Mouse (Mus musculus) embryonic facial prominence, embryonic 13.5 days (tissue): ENCODE measurements around the gene Mapkapk5. TPM values are rescaled to one million over a fixed set of nuclear protein-coding genes. Genes with fewer than 3 reads are reported as not detected.

Source experiments
- ATAC-seq: fragments of 200-750 bp; cut with Nextera tagmentation; 2 replicates; pipeline ENCODE4 v1.8.0; 2017; ENCODE audit warnings: low read depth; ENCODE audit not compliant: insufficient number of reproducible peaks, insufficient read depth, low FRiP score, low TSS enrichment
- H3K27ac ChIP-seq: fragments of 300-500 bp; sonication (generic); 2 replicates; pipeline ENCODE4 v1.5.1; 2015; ENCODE audit warnings: moderate library complexity, mild to moderate bottlenecking, inconsistent platforms
- H3K27me3 ChIP-seq: fragments of 300-500 bp; sonication (generic); 2 replicates; pipeline ENCODE4 v1.6.1; 2015; ENCODE audit warnings: mild to moderate bottlenecking, inconsistent platforms
- H3K36me3 ChIP-seq: fragments of 300-500 bp; sonication (generic); 2 replicates; pipeline ENCODE4 v1.6.1; 2015; ENCODE audit warnings: mild to moderate bottlenecking, inconsistent platforms
- H3K4me1 ChIP-seq: fragments of 300-500 bp; sonication (generic); 2 replicates; pipeline ENCODE4 v1.6.1; 2015; ENCODE audit warnings: inconsistent platforms
- H3K4me2 ChIP-seq: fragments of 300-500 bp; sonication (generic); 2 replicates; pipeline ENCODE4 v1.6.1; 2015; ENCODE audit warnings: moderate library complexity, mild to moderate bottlenecking, inconsistent platforms
- H3K4me3 ChIP-seq: fragments of 300-500 bp; sonication (generic); 2 replicates; pipeline ENCODE4 v1.5.1; 2015; ENCODE audit warnings: mild to moderate bottlenecking, inconsistent platforms
- H3K9ac ChIP-seq: fragments of 300-500 bp; sonication (generic); 2 replicates; pipeline ENCODE4 v1.6.1; 2015; ENCODE audit warnings: mild to moderate bottlenecking, inconsistent platforms
- H3K9me3 ChIP-seq: fragments of 300-500 bp; sonication (generic); 2 replicates; pipeline ENCODE4 v1.6.1; 2016; ENCODE audit warnings: inconsistent platforms
- WGBS: fragments of 180-500 bp; shearing (Covaris S2); methylation state at CpG from one replicate; pipeline ENCODE4 v1.1.7; 2015; ENCODE audit warnings: mixed read lengths; 5-methylcytosine and 5-hydroxymethylcytosine counted together
- polyA plus RNA-seq: library from polyadenylated mRNA; unstranded; fragments of >200 nt; fragmentation: Nextera tagmentation; extraction: Ambion mirVana; gene quantifications from 2 replicates; pipeline ENCODE4 v1.2.1, GENCODE M21; 2015

The Mapkapk5 gene
- 49.4 and 55.2 TPM in 2 replicates for polyA plus RNA-seq

- peak; percentile 94 for ATAC-seq
- Histone ChIP-seq H3K27me3 (no peaks in the 10 kb centered on the region), H3K27ac (peak within 1 kb of the TSS; percentile 96), H3K4me2 (peak within 1 kb of the TSS; percentile 91), H3K9me3 (no peaks in the 10 kb centered on the region), H3K9ac (peak within 1 kb of the TSS; percentile 99), H3K36me3 (no peaks in the 10 kb centered on the region), H3K4me1 (peaks cover 17% of the 10 kb centered on the region), H3K4me3 (peak within 1 kb of the TSS; percentile 100)
- 2% methylated on average over 54 of the region's 55 CpGs for WGBS
These were observed at the start of gene Mapkapk5 for GRCm38 (mm10) chr5:121545793-121546529. Mapkapk5 (minus strand) TSS chr5:121545905.

- H3K4me1 ChIP-seq, result peaks cover 26% of the 10 kb centered on the region
These were observed 49.1 kb upstream of the Mapkapk5 start for GRCm38 (mm10) chr5:121594714-121595313.

DNA sequence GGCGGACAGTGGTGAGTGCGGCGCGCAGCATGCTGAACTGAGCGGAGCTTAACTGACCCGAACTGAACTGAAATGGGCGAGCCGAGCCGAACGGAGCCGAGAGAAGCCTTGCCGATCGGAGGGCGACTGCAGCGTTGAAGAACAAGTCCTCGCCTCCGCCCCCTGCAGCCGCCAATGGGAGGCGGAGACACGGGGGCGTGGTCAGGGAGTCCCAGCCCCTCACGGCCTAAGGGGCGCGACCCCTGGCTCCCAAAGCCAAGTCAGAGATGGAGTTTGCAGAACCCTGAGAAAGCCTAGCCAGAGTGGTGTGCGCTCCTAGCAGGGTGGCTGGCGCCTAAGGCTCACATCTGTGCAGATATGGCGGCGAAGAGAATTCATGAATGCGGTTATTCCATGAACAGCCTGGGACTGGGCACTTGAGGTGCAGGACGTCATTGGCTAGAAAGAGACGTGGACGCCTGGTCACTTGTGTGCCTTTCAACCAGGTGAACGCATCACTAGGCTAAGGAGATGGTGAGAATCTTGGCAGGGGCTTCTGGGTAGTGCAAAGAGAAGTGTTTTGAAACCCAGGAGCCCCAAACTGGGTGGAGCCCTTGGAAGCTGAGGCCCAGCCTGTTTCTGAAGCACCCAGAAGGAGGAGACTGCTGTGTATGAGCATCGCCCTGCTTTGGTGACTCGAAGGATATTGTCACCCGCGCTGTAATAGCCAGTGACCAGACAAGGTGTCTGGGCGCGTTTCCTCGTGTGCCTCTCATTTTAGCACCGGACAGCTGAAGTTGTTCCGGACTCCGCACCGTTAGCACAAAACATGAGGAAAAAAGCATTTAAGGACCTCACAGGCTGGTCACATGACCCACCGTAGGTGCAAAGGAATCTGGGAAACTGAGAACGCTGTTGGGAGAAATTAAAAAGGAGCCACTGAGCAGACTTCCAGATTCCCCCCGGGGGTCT, 48.0 kb upstream of the Mapkapk5 start, which contains the start of gene Aldh2:
TSS of gene Aldh2 (minus strand) at position 374 of the 951 bp plus-strand sequence.
- Histone ChIP-seq H3K4me1 (peaks cover 26% of the 10 kb centered on the region), H3K4me3 (peak within 1 kb of the TSS; percentile 76), H3K9me3 (no peaks in the 10 kb centered on the region), H3K27me3 (no peaks in the 10 kb centered on the region), H3K27ac (peak within 1 kb of the TSS; percentile 89), H3K36me3 (0 out of 2 replicates have a peak, but pooled peaks cover 6% of the 10 kb centered on the region), H3K9ac (peak within 1 kb of the TSS; percentile 78), H3K4me2 (peak within 1 kb of the TSS; percentile 75)
- ATAC-seq, result peak; percentile 85
- WGBS, result 2% methylated on average over 47 of the region's 47 CpGs

More at GRCm38 (mm10) chr5:121594714-121595313, 49.1 kb upstream of the Mapkapk5 start:
- WGBS, result 81% methylated on average over 6 of the region's 6 CpGs
- ATAC-seq, result no peak
- Histone ChIP-seq H3K27me3 (no peaks in the 10 kb centered on the region), H3K9me3 (no peaks in the 10 kb centered on the region), H3K4me3 (no peak overlapping the region), H3K36me3 (0 out of 2 replicates have a peak, but pooled peaks cover 6% of the 10 kb centered on the region), H3K9ac (no peak overlapping the region), H3K4me2 (peak overlapping the region; percentile 75), H3K27ac (peak overlapping the region; percentile 89)

GRCm38 (mm10) chr5:121592816-121593407, 47.2 kb upstream of the Mapkapk5 start:
- H3K4me1 ChIP-seq, result peaks cover 26% of the 10 kb centered on the region
- peak overlapping the region; percentile 78 for H3K9ac ChIP-seq
- peak overlapping the region; percentile 75 for H3K4me2 ChIP-seq
- 2% methylated on average over 33 of the region's 33 CpGs for WGBS
- 0 out of 2 replicates have a peak, but pooled peaks cover 6% of the 10 kb centered on the region for H3K36me3 ChIP-seq
- ATAC-seq, result 0 out of 2 replicates have a peak, but pooled peaks have one; percentile 37
- no peaks in the 10 kb centered on the region for H3K27me3 ChIP-seq
- H3K27ac ChIP-seq, result peak overlapping the region; percentile 89
- H3K4me3 ChIP-seq, result peak overlapping the region; percentile 76
- H3K9me3 ChIP-seq, result no peaks in the 10 kb centered on the region

DNA sequence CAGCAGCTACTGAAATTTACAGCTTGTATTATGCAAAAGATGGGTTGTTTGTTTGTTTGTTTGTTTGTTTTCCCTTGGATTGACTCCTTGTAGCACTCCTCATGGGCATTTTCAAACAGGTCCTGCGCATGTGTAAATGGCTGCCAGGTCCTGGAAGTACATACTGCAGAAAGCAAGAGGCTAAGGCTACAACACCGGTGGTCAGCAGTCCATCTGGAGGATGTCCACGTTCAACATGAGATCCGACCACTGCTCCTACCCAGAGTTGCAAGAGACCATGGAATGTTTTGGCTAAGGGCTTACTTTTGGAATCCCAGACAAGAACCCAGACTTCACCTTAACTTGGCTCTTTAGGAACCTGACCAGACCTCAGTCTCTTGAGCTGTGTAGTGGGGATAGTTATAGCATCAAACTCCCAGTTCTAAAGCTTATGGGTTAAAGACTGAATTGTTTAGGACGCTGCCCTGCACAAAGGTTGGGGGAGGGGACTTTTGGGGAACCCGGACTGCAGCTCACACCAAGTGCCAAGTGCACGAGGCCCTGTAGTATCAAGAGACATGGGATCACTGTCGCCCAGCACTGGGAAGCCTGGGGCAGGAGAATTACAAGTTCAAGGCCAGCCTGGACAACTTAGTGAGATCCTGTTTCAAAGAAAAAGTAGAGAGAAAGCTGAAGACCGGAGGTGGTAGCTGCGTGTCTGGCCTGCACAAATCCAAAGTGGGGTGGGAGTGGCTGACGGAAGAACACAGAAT, 46.5 kb upstream of the Mapkapk5 start:
- Histone ChIP-seq H3K27ac (no peak overlapping the region), H3K9ac (peak overlapping the region; percentile 78; the same call in 1 of the 2 replicates), H3K36me3 (0 out of 2 replicates have a peak, but pooled peaks cover 6% of the 10 kb centered on the region), H3K4me1 (peaks cover 29% of the 10 kb centered on the region), H3K27me3 (no peaks in the 10 kb centered on the region), H3K4me3 (peak overlapping the region; percentile 76), H3K9me3 (no peaks in the 10 kb centered on the region), H3K4me2 (peak overlapping the region; percentile 75)
- 53% methylated on average over 11 of the region's 11 CpGs for WGBS
- no peak for ATAC-seq

GRCm38 (mm10) chr5:121591417-121592063, 45.8 kb upstream of the Mapkapk5 start:
- Histone ChIP-seq H3K9me3 (no peaks in the 10 kb centered on the region), H3K4me3 (0 out of 2 replicates have a peak overlapping the region, but pooled peaks have one; percentile 76), H3K4me2 (peak overlapping the region; percentile 75; the same call in 1 of the 2 replicates), H3K9ac (no peak overlapping the region), H3K36me3 (0 out of 2 replicates have a peak, but pooled peaks cover 6% of the 10 kb centered on the region), H3K4me1 (peaks cover 36% of the 10 kb centered on the region), H3K27ac (no peak overlapping the region), H3K27me3 (no peaks in the 10 kb centered on the region)
- WGBS, result 78% methylated on average over 11 of the region's 11 CpGs
- ATAC-seq, result no peak

- WGBS, result 84% methylated on average over 6 of the region's 6 CpGs
- Histone ChIP-seq H3K4me1 (peaks cover 40% of the 10 kb centered on the region), H3K4me2 (no peak overlapping the region), H3K4me3 (no peak overlapping the region), H3K9me3 (no peaks in the 10 kb centered on the region), H3K27me3 (no peaks in the 10 kb centered on the region), H3K27ac (no peak overlapping the region), H3K36me3 (0 out of 2 replicates have a peak, but pooled peaks cover 6% of the 10 kb centered on the region), H3K9ac (no peak overlapping the region)
- ATAC-seq, result no peak
These were observed 44.2 kb upstream of the Mapkapk5 start for GRCm38 (mm10) chr5:121589928-121590327.

- no peaks in the 10 kb centered on the region for H3K27me3 ChIP-seq
- no peak overlapping the region for H3K9ac ChIP-seq
- no peak overlapping the region for H3K4me3 ChIP-seq
- no peak overlapping the region; the same call in 1 of the 2 replicates for H3K27ac ChIP-seq
- no peak for ATAC-seq
- no peaks in the 10 kb centered on the region for H3K9me3 ChIP-seq
- H3K36me3 ChIP-seq, result 0 out of 2 replicates have a peak, but pooled peaks cover 6% of the 10 kb centered on the region
- no peak overlapping the region for H3K4me2 ChIP-seq
- H3K4me1 ChIP-seq, result peaks cover 34% of the 10 kb centered on the region
- WGBS, result 62% methylated on average over 6 of the region's 6 CpGs
These were observed 40.8 kb upstream of the Mapkapk5 start for GRCm38 (mm10) chr5:121586400-121587039.

- no peak for ATAC-seq
- Histone ChIP-seq H3K36me3 (peaks cover 9% of the 10 kb centered on the region), H3K4me1 (peaks cover 30% of the 10 kb centered on the region), H3K27me3 (no peaks in the 10 kb centered on the region), H3K9ac (no peak overlapping the region), H3K9me3 (no peaks in the 10 kb centered on the region), H3K4me2 (no peak overlapping the region), H3K27ac (no peak overlapping the region), H3K4me3 (no peak overlapping the region)
- WGBS, result 87% methylated on average over 5 of the region's 5 CpGs
These were observed 40.0 kb upstream of the Mapkapk5 start for GRCm38 (mm10) chr5:121585699-121586098.
